Mouse (Mus musculus): ENCODE results near the gene Emg1. TPM values are rescaled to one million over a fixed set of nuclear protein-coding genes. Genes with fewer than 3 reads are reported as not detected.
"Not testable (repeated sequence)": the region's sequence is repeated elsewhere in the genome, so short reads cannot be mapped to it uniquely, and the experiment has no call there.

Gene Emg1
- polyA plus RNA-seq, 1 experiment from 2014 or later: 233 TPM

GRCm38 (mm10) chr6:124683591-124684417 lies 28.2 kb downstream of the Emg1 start:
- Histone ChIP-seq H3K9me3 (no peaks in the 10 kb centered on the region), H3K4me1 (0 out of 2 replicates have a peak, but pooled peaks cover 3% of the 10 kb centered on the region), H3K4me3 (no peak overlapping the region), H3K36me3 (replicated peaks) (0 out of 2 replicates have a peak, but pooled peaks cover 2% of the 10 kb centered on the region), H3K27me3 (replicated peaks; ENCODE audit: low read depth, poor library complexity, severe bottlenecking) (no peaks in the 10 kb centered on the region), H3K27ac (replicated peaks) (no peak overlapping the region)
- WGBS: 87% methylated on average over 14 of the region's 14 CpGs
- no peak for DNase-seq (ENCODE audit: low spot score)

DNA sequence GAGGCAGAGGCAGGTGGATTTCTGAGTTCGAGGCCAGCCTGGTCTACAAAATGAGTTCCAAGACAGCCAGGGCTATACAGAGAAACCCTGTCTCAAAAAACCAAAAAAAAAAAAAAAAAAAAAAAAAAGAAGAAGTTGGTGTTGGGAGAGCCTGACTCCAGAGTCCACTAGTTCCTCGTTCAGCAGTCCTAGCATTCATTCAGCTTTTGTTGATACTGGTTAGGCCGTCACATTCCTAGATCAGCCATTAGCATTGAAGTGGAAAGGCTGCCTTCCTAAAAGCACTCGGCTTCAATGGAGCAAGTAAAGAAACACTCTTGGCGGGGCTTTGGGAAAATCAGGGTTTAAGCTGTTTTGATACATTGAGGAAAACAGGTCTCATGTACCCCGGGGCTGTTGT lies 29.7 kb downstream of the Emg1 start:
- not testable (repeated sequence) for H3K27ac ChIP-seq (replicated peaks); H3K4me3 ChIP-seq; H3K27me3 ChIP-seq (replicated peaks; ENCODE audit: low read depth, poor library complexity, severe bottlenecking); H3K9me3 ChIP-seq; H3K36me3 ChIP-seq (replicated peaks); H3K4me1 ChIP-seq; DNase-seq (ENCODE audit: low spot score)
- 70% methylated on average over 6 of the region's 6 CpGs for WGBS

DNA sequence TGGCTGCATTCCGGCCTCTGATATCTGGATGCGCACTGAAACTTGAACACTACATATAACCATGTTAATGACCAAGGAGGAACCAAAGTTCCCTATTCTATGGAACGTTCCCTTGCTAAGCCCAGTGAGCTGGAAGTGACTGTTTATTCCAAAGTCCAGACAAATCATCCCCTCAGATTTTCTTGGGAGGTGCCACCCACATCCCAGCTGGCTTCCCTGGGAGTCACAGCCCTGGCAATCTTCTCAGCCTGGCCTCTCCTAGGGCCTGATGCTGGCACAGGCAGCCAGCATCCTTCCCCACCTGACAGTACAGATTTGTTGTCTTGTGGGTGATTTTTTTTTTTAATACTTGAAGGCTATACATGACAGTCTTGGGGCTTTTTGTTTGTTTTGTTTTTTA lies 32.5 kb downstream of the Emg1 start:
- Histone ChIP-seq H3K4me3 (no peak overlapping the region), H3K4me1 (no peaks in the 10 kb centered on the region), H3K27me3 (replicated peaks; ENCODE audit: low read depth, poor library complexity, severe bottlenecking) (no peaks in the 10 kb centered on the region), H3K36me3 (replicated peaks) (peaks cover 9% of the 10 kb centered on the region), H3K9me3 (no peaks in the 10 kb centered on the region), H3K27ac (replicated peaks) (no peak overlapping the region)
- DNase-seq (ENCODE audit: low spot score): no peak
- 96% methylated on average over 3 of the region's 3 CpGs for WGBS

GRCm38 (mm10) chr6:124678769-124679168 lies 33.2 kb downstream of the Emg1 start:
- Histone ChIP-seq H3K4me3 (no peak overlapping the region), H3K4me1 (no peaks in the 10 kb centered on the region), H3K9me3 (no peaks in the 10 kb centered on the region), H3K27me3 (replicated peaks; ENCODE audit: low read depth, poor library complexity, severe bottlenecking) (no peaks in the 10 kb centered on the region), H3K27ac (replicated peaks) (no peak overlapping the region), H3K36me3 (replicated peaks) (peaks cover 16% of the 10 kb centered on the region)
- WGBS: 95% methylated on average over 7 of the region's 7 CpGs
- no peak for DNase-seq (ENCODE audit: low spot score)

DNA sequence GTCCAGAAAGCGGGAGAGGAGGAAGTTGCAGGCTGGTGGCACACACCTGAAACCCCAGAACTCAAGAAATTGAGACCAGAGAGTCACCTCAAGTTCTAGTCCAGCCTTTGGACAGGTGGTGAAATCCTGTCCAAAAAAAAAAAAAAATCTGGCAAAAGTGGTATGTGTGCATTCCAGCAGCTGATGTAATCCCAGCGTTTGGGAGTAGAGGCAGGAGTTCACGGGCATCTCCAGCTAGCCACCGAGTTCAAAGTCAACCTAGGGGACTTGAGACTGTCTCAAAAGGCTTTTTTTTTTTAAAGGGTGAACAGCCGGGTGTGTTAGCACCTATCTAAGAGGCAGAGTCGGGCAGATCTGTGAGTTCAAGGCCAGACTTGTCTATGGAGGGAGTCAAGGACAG lies 35.8 kb downstream of the Emg1 start:
- 90% methylated on average over 6 of the region's 6 CpGs for WGBS
- no peaks in the 10 kb centered on the region for H3K9me3 ChIP-seq

GRCm38 (mm10) chr6:124674591-124674990 lies 37.4 kb downstream of the Emg1 start:
- Histone ChIP-seq H3K36me3 (replicated peaks) (peaks cover 18% of the 10 kb centered on the region), H3K4me3 (no peak overlapping the region), H3K9me3 (no peaks in the 10 kb centered on the region), H3K27me3 (replicated peaks; ENCODE audit: low read depth, poor library complexity, severe bottlenecking) (no peaks in the 10 kb centered on the region), H3K27ac (replicated peaks) (no peak overlapping the region), H3K4me1 (peaks cover 14% of the 10 kb centered on the region)
- WGBS: 91% methylated on average over 7 of the region's 7 CpGs
- no peak for DNase-seq (ENCODE audit: low spot score)

More for the DNA sequence above, 35.8 kb downstream of the Emg1 start:
- no peak for DNase-seq (ENCODE audit: low spot score)
- H3K27me3 ChIP-seq (replicated peaks; ENCODE audit: low read depth, poor library complexity, severe bottlenecking): no peaks in the 10 kb centered on the region
- H3K27ac ChIP-seq (replicated peaks): no peak overlapping the region
- H3K36me3 ChIP-seq (replicated peaks): peaks cover 18% of the 10 kb centered on the region
- peaks cover 14% of the 10 kb centered on the region for H3K4me1 ChIP-seq
- H3K4me3 ChIP-seq: no peak overlapping the region

DNA sequence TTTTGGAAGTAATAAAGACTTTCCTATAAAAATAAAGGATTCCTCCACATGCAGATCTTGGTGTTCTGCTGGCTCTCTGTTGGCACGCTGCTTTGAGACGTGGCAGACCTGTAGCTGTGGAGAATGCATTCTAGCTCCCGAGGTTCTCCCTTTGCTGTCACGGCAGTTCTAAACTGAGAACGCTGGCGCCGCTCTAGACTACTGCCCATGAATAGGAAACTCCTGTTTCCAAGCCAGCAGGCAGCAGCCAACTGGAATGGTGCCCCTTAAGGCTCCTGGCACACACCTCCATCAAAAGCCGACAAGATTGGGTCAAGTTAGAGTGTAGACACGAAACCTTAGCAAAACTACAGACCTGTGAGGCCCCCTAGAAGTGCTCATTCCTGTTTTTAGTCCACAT lies 38.4 kb downstream of the Emg1 start:
- no peak overlapping the region for H3K4me3 ChIP-seq
- H3K36me3 ChIP-seq (replicated peaks): peaks cover 18% of the 10 kb centered on the region
- H3K27me3 ChIP-seq (replicated peaks; ENCODE audit: low read depth, poor library complexity, severe bottlenecking): no peaks in the 10 kb centered on the region
- H3K9me3 ChIP-seq: no peaks in the 10 kb centered on the region
- DNase-seq (ENCODE audit: low spot score): no peak
- H3K4me1 ChIP-seq: peaks cover 14% of the 10 kb centered on the region
- 91% methylated on average over 9 of the region's 9 CpGs for WGBS
- no peak overlapping the region for H3K27ac ChIP-seq (replicated peaks)

DNA sequence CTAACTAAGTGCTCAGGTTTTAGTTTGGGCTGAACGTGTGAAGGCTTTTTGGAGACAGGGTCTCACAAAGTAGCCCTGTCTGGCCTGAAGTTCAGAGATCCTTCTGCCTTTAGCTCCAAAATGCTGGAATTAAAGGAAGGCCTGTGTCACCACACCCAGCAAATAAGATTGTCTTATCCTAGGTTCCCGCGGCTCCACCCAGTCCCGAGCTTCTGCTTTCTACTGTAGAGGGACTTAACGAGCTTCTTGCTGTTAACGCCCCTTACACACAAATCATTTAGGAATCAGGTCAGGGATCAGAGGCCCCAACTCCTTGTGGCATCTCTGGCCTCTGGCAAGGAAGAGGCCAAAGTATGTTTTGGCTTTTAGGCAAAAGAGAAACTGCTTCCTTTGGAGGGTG lies 39.9 kb downstream of the Emg1 start:
- H3K4me3 ChIP-seq: no peak overlapping the region

GRCm38 (mm10) chr6:124670281-124670900 lies 41.6 kb downstream of the Emg1 start:
- Histone ChIP-seq H3K9me3 (no peaks in the 10 kb centered on the region), H3K4me3 (no peak overlapping the region), H3K27ac (replicated peaks) (no peak overlapping the region), H3K4me1 (peaks cover 14% of the 10 kb centered on the region), H3K27me3 (replicated peaks; ENCODE audit: low read depth, poor library complexity, severe bottlenecking) (no peaks in the 10 kb centered on the region), H3K36me3 (replicated peaks) (peaks cover 18% of the 10 kb centered on the region)
- no peak for DNase-seq (ENCODE audit: low spot score)
- 93% methylated on average over 7 of the region's 7 CpGs for WGBS

More for the DNA sequence above, 39.9 kb downstream of the Emg1 start:
- Histone ChIP-seq H3K36me3 (replicated peaks) (peaks cover 20% of the 10 kb centered on the region), H3K4me1 (peaks cover 14% of the 10 kb centered on the region), H3K9me3 (no peaks in the 10 kb centered on the region), H3K27me3 (replicated peaks; ENCODE audit: low read depth, poor library complexity, severe bottlenecking) (no peaks in the 10 kb centered on the region), H3K27ac (replicated peaks) (no peak overlapping the region)
- DNase-seq (ENCODE audit: low spot score): no peak
- WGBS: 64% methylated on average over 6 of the region's 6 CpGs

DNA sequence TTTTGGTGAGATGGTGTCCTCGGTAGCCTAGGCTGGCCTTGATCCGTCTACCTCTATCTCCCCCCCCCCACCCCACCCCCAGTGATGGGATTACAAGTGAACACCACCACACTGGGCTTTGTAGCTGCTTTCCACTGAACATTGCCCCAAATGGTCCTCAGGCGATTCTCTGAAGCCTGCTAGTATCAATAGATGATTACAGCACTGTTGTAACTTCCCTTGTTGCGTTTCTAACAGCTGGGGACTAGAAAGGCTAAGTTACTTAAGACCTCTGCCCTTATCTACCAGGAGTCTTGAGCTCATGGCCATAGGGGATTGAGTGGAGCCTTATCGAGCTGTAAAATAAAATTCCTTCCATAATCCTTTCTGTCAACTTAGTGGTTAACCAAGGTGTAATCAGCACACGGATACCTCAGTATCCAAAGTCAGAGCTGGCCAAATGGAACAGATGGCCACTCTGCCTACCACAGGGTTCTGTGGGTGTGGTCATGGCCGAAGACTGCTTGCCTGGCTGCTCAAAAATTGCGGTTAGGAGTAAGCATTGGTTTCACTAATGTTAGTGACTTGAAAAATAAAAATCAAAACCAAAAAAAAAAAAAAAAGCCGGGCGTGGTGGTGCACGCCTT lies 42.6 kb downstream of the Emg1 start:
- Histone ChIP-seq H3K4me1 (peaks cover 14% of the 10 kb centered on the region), H3K27me3 (replicated peaks; ENCODE audit: low read depth, poor library complexity, severe bottlenecking) (no peaks in the 10 kb centered on the region), H3K4me3 (no peak overlapping the region), H3K36me3 (replicated peaks) (peaks cover 9% of the 10 kb centered on the region), H3K9me3 (no peaks in the 10 kb centered on the region), H3K27ac (replicated peaks) (no peak overlapping the region)
- DNase-seq (ENCODE audit: low spot score): no peak
- 90% methylated on average over 11 of the region's 11 CpGs for WGBS

DNA sequence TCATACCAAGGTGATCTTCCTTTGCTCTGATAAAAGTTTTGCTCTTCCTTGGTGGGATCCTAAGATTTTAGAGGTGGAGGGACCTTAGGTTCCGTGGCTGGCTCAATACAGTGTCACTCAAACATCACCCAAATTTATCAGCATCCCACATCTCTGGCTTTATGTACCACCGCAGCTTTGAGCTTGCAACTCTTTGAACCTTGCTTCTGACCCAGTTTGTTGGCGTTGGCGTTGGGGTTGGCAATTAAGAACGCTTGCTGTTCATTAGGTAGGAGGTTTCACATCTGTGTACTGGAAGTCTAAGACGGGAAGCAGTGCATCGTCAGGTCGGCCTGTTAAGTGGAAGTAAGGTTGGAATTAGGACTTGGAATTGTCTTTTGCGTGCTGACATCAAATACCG lies 47.0 kb downstream of the Emg1 start:
- Histone ChIP-seq H3K36me3 (replicated peaks) (0 out of 2 replicates have a peak, but pooled peaks cover 3% of the 10 kb centered on the region), H3K4me3 (no peak overlapping the region), H3K9me3 (no peaks in the 10 kb centered on the region), H3K27me3 (replicated peaks; ENCODE audit: low read depth, poor library complexity, severe bottlenecking) (no peaks in the 10 kb centered on the region), H3K27ac (replicated peaks) (no peak overlapping the region), H3K4me1 (peaks cover 12% of the 10 kb centered on the region)
- DNase-seq (ENCODE audit: low spot score): no peak
- WGBS: 91% methylated on average over 10 of the region's 10 CpGs

DNA sequence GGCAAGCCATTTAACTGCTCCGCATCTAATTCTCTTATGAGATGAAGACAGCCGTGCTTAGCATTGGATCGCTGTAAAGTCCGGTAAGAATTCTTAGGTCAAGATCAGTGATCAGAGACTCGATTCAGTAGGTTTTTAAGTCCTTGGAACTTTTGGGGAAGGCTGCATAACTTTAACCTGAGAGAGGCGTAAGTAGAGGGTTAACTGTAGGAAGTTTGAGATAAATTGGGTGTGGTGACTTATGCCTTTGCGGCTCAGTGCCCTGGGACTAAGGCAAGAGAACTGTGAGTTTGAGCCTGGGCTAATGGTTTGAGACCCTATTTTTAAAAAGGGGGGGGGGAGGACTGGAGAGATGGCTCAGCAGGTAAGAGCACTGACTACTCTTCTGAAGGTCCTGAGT lies 47.7 kb downstream of the Emg1 start:
- WGBS: 90% methylated on average over 7 of the region's 7 CpGs
- Histone ChIP-seq H3K4me1 (peaks cover 12% of the 10 kb centered on the region), H3K27me3 (replicated peaks; ENCODE audit: low read depth, poor library complexity, severe bottlenecking) (no peaks in the 10 kb centered on the region), H3K4me3 (no peak overlapping the region), H3K9me3 (no peaks in the 10 kb centered on the region), H3K36me3 (replicated peaks) (0 out of 2 replicates have a peak, but pooled peaks cover 3% of the 10 kb centered on the region), H3K27ac (replicated peaks) (no peak overlapping the region)
- no peak for DNase-seq (ENCODE audit: low spot score)
